Mouse (Mus musculus): ENCODE data around the gene Hexa. TPM values are rescaled to one million over a fixed set of nuclear protein-coding genes. Genes with fewer than 3 reads are reported as not detected.

Hexa gene
- total RNA-seq (2021): 10 to 100 TPM; 33.4 to 33.7 TPM

DNA sequence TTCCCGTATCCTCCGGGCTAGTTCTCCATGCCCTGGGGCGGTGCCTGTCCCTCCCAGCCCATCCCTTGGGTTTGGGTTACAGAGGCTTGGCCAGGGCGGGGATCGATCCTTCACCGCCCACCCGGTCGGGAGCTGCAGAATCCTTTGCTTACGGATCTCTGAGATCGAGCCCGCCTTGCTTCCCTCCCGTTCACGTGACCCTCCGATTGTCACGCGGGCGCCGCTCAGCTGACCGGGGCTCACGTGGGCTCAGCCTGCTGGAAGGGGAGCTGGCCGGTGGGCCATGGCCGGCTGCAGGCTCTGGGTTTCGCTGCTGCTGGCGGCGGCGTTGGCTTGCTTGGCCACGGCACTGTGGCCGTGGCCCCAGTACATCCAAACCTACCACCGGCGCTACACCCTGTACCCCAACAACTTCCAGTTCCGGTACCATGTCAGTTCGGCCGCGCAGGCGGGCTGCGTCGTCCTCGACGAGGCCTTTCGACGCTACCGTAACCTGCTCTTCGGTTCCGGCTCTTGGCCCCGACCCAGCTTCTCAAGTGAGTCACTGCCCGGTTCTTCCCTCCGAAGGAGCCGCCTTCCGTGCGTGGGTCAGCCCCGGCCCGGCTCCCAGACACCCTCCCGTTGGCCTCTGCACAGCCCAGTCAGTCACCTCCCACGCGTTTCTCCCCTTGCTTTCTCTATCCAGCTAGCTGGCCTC, at the start of gene Hexa, which contains the start of gene Tmem202:
TSS of gene Hexa (plus strand) at position 100 of the 697 bp plus-strand sequence.
TSS of gene Tmem202 (minus strand) at position 407 of the 697 bp plus-strand sequence.
- peak; percentile 83 for DNase-seq

- DNase-seq: no peak
Observed at GRCm38 (mm10) chr9:59508146-59508545, 31.2 kb upstream of the Hexa start.

- DNase-seq: no peak
Observed at GRCm38 (mm10) chr9:59512381-59512780, 27.0 kb upstream of the Hexa start.

GRCm38 (mm10) chr9:59515069-59515468, 24.3 kb upstream of the Hexa start:
- DNase-seq: peak; percentile 38

GRCm38 (mm10) chr9:59517127-59517526, 22.2 kb upstream of the Hexa start:
- DNase-seq: no peak

DNA sequence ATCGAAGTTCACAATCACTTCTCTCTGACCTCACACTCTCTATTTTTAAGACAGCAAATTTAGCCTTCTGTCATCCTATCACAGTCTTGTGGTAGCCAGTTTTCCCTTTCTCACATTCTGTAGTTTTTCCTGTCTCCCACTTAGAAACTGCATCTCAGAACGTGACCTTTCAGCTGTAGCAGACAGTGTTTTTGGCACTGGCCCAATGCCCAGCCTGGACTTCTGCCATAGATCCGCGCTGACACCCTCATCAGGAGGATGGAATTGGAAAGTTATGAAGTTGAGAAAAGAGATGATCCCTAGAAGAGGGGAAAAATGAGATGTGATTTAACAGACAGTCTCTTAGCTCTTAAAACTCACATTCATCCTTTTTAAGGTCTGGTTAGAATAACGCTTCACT, 20.4 kb upstream of the Hexa start:
- DNase-seq: peak; percentile 77

DNA sequence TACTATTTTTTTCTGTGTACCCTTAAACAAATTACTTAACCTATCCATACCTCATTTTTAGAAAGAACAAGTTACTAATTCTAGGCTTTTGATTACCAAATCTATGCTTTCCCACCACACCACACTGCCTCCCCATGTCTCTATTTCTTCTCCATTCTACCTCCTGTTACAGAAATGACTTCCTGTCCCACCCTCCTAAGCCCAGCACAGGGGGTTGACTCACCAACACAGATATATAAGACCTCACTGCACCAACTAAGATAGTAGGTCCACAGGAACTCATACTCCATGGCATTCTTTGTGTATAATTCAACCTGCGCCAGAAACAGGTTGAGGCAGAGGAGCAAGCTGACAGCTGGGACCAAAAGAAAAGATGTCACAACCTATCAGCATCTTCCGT, 19.9 kb upstream of the Hexa start:
- no peak for DNase-seq

DNA sequence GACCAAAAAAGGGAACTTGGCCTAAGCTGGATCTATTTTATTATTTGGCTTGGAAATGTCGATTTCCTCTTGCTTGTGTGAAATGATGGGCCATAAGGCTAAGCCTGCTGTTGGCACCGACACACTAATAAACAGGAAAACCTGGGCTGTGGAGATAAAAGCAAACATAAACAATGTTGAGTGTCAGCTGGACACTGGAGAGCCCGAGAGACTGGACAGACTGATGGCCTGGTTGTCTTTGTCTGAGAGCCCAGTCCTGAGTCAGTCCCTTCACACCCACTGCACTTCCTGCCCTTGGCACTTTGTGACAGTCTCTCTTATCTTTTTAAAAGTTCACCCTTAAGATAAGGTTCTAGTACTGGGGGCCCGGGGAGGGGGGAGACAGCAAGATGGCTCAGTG, 16.4 kb upstream of the Hexa start:
- DNase-seq: no peak

- no peak for DNase-seq
Observed at GRCm38 (mm10) chr9:59526727-59527126, 12.6 kb upstream of the Hexa start.

DNA sequence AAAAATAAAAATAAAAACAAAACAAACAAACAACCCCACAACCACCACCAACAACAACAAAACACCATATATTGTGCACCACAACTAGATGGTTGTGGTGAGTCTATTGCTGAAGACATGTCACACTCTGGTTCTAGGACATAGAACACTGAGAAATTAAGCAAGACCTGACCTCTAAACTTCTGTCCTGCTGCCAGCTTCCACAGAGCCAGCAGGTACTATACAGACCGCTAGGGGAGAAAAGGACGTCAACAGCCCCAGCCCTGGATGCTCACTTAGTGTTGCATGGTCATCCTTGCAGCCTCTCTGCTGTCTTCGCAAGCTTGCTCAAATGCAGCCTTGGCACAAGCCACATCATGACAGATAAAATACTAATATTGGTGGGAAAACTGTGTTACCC, 11.8 kb upstream of the Hexa start:
- DNase-seq: no peak

GRCm38 (mm10) chr9:59528274-59528673, 11.1 kb upstream of the Hexa start:
- no peak for DNase-seq

- DNase-seq: no peak
Observed at GRCm38 (mm10) chr9:59531645-59532044, 7.7 kb upstream of the Hexa start.

GRCm38 (mm10) chr9:59533422-59533821, 5.9 kb upstream of the Hexa start:
- no peak for DNase-seq

DNA sequence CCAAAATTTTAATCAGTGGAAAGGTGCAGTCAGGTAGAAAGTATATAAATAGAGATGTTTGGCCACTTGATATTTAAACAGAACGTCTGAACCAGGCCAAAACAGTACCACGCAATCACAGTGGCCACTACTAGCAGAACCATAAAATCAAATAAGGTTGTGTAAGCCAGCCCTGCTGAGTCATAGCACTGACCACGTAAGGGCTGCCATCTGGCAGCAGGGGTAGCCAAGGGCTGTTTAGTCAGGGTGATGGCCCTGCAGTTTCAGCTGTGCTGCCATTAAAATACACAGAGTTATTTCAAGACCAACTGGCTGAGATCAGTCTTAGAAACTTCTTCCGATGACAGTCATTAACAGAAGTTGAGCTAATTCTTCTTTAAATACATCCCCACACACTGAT, 5.5 kb upstream of the Hexa start:
- DNase-seq: no peak

DNA sequence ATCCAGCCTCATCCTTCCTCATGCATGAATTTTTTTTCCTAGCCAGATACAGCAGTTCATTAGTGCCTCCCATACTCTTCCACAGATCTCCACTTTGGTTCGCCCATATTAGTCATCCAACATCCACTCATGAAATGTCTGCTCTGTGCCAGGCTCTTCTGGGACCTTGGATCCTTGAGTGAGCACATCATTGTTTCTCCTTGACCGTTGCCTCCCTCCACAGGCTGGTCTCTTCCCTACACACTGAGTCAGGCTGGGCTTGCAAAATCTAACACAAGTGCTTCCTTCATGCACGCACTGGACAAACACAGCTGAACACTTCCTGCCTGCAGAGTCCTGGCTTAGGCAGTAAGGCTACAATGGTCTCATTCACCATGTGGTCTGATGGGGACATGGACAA, 1.7 kb upstream of the Hexa start:
- peak; percentile 15 for DNase-seq

DNA sequence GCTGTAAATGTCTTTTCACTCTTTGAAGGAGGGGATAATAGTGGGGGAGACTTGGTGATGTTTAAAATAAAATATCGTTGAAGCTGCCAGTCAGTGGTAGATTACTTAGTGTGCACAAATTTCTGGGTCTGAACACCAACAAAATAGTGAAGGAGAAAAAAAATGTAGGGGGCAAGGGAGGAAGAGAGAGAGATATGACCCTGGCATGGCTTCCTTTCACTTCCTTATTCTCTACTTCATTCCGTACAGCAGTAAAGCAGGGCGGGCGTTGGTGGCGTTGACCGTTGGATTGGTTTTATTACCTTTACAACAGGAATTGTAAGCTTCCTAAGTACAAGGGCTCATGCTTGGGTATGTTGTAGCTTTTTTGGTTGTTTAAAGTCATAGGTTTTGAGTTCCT, 2.3 kb downstream of the Hexa start:
- DNase-seq: no peak

DNA sequence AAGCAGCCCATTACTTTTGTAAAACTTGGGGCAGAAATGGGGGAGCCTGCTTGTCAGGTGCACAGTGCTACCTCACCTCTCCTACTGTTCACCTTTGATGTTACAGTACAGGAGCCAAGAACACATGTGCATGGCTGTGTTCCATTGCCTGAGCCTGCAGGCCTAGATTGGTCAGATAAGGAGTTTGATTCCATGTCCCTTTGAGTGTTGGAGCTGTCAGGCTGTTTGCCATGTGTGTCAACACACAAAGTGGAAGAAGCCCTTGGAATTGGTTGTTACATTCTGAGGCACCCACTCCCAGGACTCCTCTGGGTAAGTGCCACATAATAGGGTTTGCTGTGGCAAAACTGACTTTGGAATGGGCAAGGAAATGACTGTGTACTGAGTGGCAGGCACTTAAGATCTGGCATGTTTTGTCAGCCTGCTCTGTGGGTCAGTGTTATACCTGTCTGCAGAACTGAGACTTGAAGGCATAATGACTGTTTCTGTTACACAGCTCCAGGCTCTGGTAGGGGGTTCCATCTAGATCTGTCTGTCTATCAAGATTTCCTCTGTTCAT, 3.5 kb downstream of the Hexa start:
- no peak for DNase-seq

GRCm38 (mm10) chr9:59544739-59545138, 5.4 kb downstream of the Hexa start:
- no peak for DNase-seq

GRCm38 (mm10) chr9:59547869-59548268, 8.5 kb downstream of the Hexa start:
- DNase-seq: no peak

DNA sequence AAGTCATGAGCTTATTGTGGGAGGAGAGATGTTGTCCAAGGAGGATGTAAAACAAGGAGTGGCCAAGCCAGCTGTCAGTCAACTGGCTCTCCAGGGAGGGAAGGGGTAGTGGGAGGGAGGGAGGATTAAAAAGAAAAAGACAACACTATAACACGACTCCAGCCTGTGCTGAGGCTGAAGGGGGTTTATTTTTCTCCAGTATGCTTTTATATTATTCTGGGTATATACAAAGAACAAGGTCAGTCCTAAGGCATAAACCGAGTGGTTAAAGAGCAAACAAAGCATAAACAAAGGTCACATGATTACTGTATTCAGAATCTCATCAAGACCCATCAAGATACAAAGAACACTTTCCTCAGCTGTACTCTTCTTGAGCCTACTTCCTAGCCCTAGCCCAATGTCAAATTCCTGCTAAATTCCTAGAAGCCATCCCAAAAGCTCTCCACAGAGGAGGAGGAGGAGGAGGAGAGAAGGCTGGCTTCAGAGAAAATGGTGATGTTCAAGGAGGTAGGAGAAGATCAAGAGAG, 9.7 kb downstream of the Hexa start:
- no peak for DNase-seq

DNA sequence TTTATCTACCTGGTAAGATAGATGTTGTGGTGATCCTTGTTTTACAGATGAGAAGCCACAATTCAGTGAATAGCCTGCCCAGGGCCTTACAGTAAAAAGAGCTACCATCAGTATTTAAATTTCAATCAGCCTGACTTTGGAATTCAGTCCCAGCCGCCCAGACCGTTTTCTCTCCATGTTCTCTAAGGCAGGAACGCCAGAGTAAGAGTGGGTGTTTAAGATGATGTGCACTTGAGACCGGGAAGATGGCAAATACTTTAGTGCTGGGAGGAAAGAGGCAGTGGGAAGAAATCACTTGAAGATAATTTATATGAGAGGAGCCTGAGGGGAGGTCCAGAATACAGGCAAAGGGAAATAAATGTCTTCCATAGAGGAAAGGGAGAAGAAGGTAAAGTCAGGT, 10.7 kb downstream of the Hexa start:
- DNase-seq: no peak

DNA sequence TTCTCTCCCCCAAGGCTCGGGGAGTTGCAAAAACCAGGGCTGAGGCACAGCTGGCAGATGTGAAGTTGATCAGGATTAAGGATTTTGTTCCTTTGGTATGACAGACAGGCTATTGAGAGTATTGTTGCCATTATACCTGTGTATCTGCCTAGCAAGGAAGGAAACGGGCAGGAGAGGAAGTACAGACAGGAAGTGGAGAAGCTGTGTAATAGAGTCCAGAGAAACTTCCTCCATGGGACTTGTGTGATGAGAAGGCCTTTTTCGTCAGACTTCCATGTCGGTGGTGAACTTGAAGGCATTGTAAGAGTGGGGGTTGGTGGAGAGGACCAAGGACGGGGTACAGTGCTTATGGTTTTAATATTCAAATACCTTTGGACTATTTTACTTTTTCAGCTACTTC, 11.7 kb downstream of the Hexa start:
- DNase-seq: no peak

DNA sequence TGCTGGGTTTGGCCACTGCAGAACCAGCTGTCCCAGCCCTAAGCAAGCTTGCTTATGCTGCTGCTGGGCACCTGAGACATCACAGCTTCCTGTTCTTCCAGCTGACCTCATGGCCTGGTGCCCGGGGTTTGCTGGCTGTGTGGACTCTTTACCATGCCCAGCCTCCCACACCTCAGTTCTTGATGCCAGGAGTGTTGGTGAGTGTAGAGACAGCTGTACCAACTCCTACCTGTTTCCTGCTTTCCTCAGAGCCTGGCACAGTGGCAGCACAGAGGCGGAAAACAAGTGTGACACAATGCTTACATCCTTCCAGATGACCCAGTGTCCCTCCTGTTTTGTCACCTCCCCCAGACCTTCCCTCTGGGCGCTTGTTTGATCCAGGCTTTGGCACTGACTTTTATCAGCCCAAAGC, 12.3 kb downstream of the Hexa start:
- peak; percentile 42 for DNase-seq

DNA sequence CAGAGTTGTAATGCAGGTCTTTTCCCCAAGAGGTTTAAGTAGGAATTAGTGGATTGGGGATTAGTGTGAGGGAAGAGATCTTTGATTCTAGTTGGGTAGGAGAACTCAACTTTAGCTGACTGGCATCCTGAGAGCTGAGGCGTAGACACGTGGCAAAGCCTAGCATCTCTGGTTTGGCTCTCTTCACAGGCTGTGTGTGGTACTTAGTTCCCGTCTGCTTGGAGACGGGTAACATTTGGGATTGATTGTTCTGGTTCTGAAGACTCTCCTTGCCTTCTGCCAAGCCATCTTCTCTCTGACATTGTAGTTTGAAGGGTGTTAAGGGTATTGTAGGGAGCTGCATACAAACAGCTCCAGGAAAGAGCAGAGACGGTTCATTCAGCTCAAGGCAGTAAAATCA, 13.3 kb downstream of the Hexa start:
- no peak for DNase-seq

Measured in heart, postnatal 4 days (tissue).